Mouse (Mus musculus) hindbrain, embryonic 13.5 days (tissue): ENCODE data around the gene Nptx1. TPM values are rescaled to one million over a fixed set of nuclear protein-coding genes. Genes with fewer than 3 reads are reported as not detected.

Experiments used
- ATAC-seq: fragments of 200-750 bp; cut with Nextera tagmentation; 2 replicates; pipeline ENCODE4 v1.8.0; 2017; ENCODE audit warnings: moderate TSS enrichment; ENCODE audit not compliant: low FRiP score
- H3K27ac ChIP-seq: fragments of 300-500 bp; sonication (generic); 2 replicates; pipeline ENCODE4 v1.5.1; 2015; ENCODE audit warnings: inconsistent platforms, mild to moderate bottlenecking, moderate library complexity
- H3K27me3 ChIP-seq: fragments of 300-500 bp; sonication (generic); 2 replicates; pipeline ENCODE4 v1.6.1; 2015; ENCODE audit warnings: mild to moderate bottlenecking, inconsistent platforms
- H3K36me3 ChIP-seq: fragments of 300-500 bp; sonication (generic); 2 replicates; pipeline ENCODE4 v1.6.1; 2015; ENCODE audit warnings: mild to moderate bottlenecking, inconsistent platforms
- H3K4me1 ChIP-seq: fragments of 300-500 bp; sonication (generic); replicated peaks from 2 replicates; pipeline ENCODE4 v1.6.1; 2015; ENCODE audit warnings: inconsistent platforms
- H3K4me2 ChIP-seq: fragments of 300-500 bp; sonication (generic); 2 replicates; pipeline ENCODE4 v1.6.1; 2015; ENCODE audit warnings: inconsistent platforms, mild to moderate bottlenecking, moderate library complexity
- H3K4me3 ChIP-seq: fragments of 300-500 bp; sonication (generic); 2 replicates; pipeline ENCODE4 v1.5.1; 2015; ENCODE audit warnings: mild to moderate bottlenecking, inconsistent platforms
- H3K9ac ChIP-seq: fragments of 300-500 bp; sonication (generic); 2 replicates; pipeline ENCODE4 v1.6.1; 2015; ENCODE audit warnings: mild to moderate bottlenecking, inconsistent platforms
- H3K9me3 ChIP-seq: fragments of 300-500 bp; sonication (generic); 2 replicates; pipeline ENCODE4 v1.6.1; 2016; ENCODE audit warnings: inconsistent platforms
- WGBS: fragments of 180-500 bp; shearing (Covaris S2); methylation state at CpG from one replicate; pipeline ENCODE4 v1.1.7; 2015; 5-methylcytosine and 5-hydroxymethylcytosine counted together
- polyA plus RNA-seq: library from polyadenylated mRNA; unstranded; fragments of >200 nt; fragmentation: Nextera tagmentation; extraction: Ambion mirVana; gene quantifications from 2 replicates; pipeline ENCODE4 v1.2.1, GENCODE M21; 2015

Nptx1 gene
- polyA plus RNA-seq, 1 experiment from 2014 or later = 15.2 TPM

DNA sequence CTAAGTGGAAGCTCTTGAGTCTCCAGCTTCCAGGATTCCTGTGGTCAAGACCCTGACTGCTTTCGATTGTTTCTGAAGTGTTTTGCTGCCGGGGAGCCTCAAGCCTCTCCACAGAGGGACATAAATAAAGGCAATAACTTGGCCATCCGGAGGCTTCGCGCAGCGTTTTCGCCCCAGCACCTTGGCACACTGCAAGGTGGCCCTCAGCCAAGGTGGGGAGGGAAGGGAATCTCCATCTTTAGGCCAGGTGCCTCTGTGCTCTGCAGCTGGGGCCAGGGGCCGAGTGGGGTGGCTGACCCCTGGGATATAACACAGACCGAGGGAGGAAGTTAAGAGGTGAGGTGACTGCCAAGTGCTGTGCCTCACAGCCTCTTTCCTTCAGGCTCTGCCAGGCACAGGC is 15.6 kb upstream of the Nptx1 start:
- H3K4me1 ChIP-seq = peaks cover 54% of the 10 kb centered on the region
- H3K9me3 ChIP-seq = no peaks in the 10 kb centered on the region
- H3K4me3 ChIP-seq = no peak overlapping the region
- H3K4me2 ChIP-seq = no peak overlapping the region
- H3K36me3 ChIP-seq = no peaks in the 10 kb centered on the region
- WGBS = 68% methylated on average over 9 of the region's 9 CpGs
- H3K27ac ChIP-seq = no peak overlapping the region
- H3K9ac ChIP-seq = no peak overlapping the region
- H3K27me3 ChIP-seq = peaks cover 29% of the 10 kb centered on the region
- ATAC-seq = no peak

DNA sequence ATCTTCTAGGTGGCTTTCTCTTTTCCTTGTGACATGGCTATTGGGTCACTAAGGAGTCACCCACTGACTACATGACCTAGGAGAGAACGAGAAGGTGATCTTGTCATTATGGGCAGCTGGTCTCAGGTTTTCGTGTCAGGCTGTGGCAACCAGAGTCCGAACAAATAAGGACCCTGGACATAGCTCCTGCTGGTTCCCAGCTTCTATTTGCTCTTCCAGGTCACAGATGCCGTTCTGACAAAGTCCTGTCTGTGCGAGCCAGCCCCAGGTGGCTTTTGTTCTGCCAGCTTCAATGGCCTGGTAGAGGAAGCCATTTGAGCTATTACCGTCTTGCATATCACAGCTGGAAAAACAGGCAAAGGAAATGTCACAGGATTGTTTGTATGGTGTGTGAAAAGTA is 14.7 kb upstream of the Nptx1 start:
- Histone ChIP-seq H3K36me3 (no peaks in the 10 kb centered on the region), H3K4me3 (no peak overlapping the region), H3K9me3 (no peaks in the 10 kb centered on the region), H3K4me1 (peaks cover 63% of the 10 kb centered on the region), H3K27ac (no peak overlapping the region), H3K9ac (no peak overlapping the region), H3K27me3 (peaks cover 29% of the 10 kb centered on the region), H3K4me2 (no peak overlapping the region)
- 30% methylated on average over 6 of the region's 6 CpGs for WGBS
- ATAC-seq = no peak

DNA sequence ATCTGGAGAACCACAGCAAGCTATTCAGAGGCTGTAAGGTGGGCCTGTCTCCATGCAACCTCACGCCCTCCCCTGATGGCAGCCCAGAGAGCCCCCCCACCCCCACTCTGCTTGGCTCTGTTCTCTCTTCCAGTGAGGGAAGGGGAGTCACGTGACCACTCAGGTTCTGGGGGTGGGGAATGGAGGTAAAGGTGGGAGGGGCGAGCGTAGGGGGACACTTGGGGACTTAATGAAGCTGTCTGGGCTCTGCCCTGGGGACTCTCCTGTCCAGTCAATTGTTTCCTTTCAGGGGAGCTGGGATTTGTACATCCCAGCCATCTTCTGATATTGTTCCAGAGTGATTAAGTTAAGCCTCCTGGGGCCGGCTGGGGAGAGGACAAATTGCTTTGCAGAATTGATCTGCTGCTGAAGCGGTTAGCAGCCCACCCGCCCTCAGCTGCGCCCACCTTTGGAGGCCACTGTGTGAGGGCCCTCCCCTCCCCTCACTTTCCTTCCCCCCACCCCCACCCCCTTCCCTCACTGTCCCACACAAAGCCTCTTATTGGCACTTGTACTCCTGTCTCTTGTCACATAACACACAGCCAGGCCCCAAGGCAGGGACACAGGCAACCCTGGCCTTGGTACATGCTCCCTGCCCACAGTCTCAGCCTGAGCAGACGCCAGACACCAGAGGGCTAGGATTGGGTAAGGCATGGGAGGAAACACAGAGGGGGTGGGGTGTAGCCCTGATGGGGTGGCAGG is 11.5 kb upstream of the Nptx1 start:
- ATAC-seq = peak; percentile 85
- Histone ChIP-seq H3K9ac (peak overlapping the region; percentile 66; the same call in 1 of the 2 replicates), H3K4me3 (no peak overlapping the region), H3K4me2 (peak overlapping the region; percentile 32), H3K27me3 (peaks cover 42% of the 10 kb centered on the region), H3K4me1 (peaks cover 52% of the 10 kb centered on the region), H3K36me3 (no peaks in the 10 kb centered on the region), H3K27ac (peak overlapping the region; percentile 95), H3K9me3 (no peaks in the 10 kb centered on the region)
- WGBS = 4% methylated on average over 9 of the region's 9 CpGs

DNA sequence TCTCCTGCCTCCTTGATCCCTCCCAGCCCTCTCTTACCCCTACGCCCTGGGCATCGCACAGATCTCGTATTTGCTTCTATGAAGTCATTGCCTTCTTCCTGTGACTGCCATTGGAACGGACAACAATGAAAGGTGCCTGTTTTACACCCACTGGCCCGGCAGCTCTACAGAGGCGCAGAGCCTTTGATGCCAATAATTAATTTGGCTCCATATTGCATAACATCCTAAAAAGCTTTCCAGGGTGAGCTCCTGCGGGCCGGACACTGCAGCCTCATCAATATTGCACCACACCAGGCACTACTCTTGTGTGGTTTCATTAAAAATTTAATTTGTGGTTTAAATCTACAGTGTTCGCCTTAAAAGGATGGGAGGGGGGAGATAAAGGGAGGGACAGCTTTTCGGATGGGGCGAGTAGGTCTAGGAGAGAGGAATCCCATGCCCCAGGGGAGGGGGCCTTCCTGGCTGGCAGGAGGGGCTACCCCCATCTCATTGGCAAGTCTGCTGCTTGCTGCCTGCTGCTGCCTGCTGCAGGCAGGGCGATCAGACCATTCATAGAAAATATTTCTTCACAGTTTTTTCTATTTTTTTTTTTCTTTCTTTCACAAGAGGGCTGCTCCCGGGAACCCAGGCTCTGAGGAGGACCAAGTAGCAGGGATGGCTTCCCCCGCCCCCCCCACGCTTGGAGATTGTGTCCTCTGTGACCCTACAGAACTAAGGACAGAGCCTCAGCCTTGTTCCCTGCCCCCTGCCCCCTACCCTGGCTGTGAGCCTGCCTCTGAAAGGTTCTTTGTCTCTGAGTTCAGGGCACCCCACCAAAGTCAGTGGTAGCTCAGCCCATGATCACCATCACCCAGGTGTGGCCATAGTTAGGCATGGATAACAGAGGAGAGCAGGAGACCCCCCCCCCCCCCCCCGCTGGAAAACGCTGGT is 10.7 kb upstream of the Nptx1 start:
- H3K27ac ChIP-seq = peak overlapping the region; percentile 95

DNA sequence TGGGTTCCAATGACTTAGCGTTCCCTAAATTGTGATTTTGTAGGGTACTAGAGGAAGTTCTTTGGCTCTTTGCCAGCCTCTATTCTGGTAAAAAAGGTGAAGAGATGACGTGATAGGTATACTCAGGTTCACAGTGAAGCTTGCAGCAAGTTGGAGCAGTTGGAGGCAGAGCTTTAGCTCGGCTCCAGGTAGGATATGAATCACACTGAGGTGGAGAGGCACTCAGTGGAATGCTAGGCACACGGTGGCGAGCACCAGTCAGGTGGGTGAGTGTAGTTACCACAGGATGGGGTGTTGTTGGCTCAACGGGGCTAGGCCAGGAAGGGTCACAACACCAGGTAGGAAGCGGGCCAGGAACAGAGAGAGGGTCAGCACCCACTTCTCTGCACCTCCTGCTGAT is 7.6 kb upstream of the Nptx1 start:
- Histone ChIP-seq H3K9ac (no peak overlapping the region), H3K4me3 (no peak overlapping the region), H3K36me3 (no peaks in the 10 kb centered on the region), H3K4me2 (no peak overlapping the region), H3K27ac (no peak overlapping the region), H3K27me3 (peaks cover 50% of the 10 kb centered on the region), H3K4me1 (peaks cover 65% of the 10 kb centered on the region), H3K9me3 (no peaks in the 10 kb centered on the region)
- 89% methylated on average over 7 of the region's 7 CpGs for WGBS
- no peak for ATAC-seq

More for the DNA sequence above, 10.7 kb upstream of the Nptx1 start:
- Histone ChIP-seq H3K4me1 (peaks cover 47% of the 10 kb centered on the region), H3K4me3 (no peak overlapping the region), H3K4me2 (peak overlapping the region; percentile 32), H3K9ac (peak overlapping the region; percentile 66), H3K27me3 (peaks cover 37% of the 10 kb centered on the region), H3K9me3 (no peaks in the 10 kb centered on the region), H3K36me3 (no peaks in the 10 kb centered on the region)
- 13% methylated on average over 15 of the region's 17 CpGs for WGBS
- ATAC-seq = peak; percentile 42

DNA sequence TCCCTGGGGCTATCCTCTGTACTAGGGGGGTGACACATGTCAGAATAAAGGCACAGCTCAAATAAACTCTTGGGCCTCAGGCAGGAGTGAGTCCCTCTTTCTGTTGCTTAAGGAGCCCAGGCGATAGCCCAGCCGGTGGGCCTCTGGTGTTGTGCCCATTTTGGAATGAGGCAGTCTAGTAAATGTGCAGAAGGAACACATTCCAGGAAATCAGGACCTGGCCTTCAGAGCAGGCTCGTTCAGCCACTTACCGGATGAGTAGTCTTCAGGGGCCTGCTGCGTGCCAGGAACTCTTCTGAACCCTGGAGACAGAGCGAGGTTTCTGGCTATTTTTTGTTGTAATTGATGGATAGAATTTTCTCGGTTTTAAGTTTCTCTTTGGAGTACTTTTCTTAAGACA is 7.2 kb upstream of the Nptx1 start:
- no peak overlapping the region for H3K27ac ChIP-seq
- no peak overlapping the region for H3K4me3 ChIP-seq
- no peaks in the 10 kb centered on the region for H3K36me3 ChIP-seq
- peaks cover 50% of the 10 kb centered on the region for H3K27me3 ChIP-seq
- WGBS = 78% methylated on average over 7 of the region's 7 CpGs
- no peaks in the 10 kb centered on the region for H3K9me3 ChIP-seq
- H3K4me1 ChIP-seq = peaks cover 65% of the 10 kb centered on the region
- no peak overlapping the region for H3K4me2 ChIP-seq
- no peak for ATAC-seq
- no peak overlapping the region for H3K9ac ChIP-seq

DNA sequence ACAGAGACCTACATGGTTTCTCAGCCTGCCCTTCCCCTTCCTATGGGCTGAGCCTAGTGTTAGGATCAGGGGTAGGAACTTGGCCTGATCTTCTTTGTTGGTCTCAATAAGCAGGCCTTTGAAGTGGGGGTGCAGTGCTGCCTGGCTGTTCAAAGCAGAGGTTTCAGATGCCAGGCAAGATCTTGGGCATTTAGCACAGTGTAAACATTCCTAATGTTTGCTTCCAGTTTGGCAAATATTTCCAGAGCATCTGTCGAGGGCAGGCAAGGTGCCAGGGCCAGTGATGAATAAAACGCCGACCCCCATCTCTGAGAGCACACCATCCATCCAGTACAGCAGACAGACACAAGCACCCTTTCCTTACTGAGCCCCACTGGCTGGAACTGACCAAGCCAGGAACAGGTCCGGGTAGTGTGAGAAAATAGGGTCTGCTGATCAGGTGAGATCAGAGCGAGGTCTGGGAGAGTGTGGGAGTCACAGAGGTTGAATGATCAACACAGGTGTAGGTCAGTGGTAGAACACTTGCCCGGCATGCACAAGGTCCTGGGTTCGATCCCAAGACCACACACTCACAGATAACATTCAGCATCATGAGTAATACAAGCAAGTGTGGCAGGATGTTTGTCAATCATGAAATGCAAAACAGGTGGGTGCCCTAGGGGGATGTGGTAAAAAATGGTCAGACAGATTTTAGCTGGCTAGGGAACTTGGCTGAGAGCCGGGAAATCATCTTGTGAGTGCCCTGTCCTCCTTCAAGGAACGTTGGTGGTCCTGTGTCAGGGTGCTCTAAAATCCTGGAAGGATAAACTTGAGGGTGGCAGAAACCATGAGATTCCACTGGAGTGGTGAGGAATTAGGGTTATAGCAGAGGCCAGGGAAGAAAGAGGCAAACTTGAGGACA is 5.6 kb upstream of the Nptx1 start:
- Histone ChIP-seq H3K27me3 (peaks cover 65% of the 10 kb centered on the region), H3K9ac (no peak overlapping the region)

DNA sequence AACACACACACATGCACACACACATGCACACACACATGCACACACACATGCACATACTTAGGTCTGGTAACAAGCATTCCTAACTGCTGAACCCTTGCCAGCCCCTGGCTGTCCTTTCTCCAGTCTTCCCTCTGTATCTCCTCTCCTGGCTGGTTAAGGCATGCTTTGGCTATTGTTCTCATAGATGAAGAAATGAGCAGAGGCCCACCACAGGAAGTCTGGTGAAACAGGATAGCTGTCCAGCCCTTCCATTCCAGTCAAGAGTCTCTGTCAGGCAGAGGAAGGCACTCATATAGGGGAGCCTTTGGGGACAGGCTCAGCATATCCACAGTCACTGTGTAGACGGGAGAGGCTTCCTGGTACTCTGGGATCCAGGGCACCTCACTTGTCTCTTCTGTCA is 4.7 kb upstream of the Nptx1 start:
- no peak for ATAC-seq
- Histone ChIP-seq H3K4me3 (no peak overlapping the region), H3K9ac (no peak overlapping the region), H3K27me3 (peaks cover 66% of the 10 kb centered on the region), H3K27ac (no peak overlapping the region), H3K4me1 (peaks cover 63% of the 10 kb centered on the region), H3K36me3 (no peaks in the 10 kb centered on the region), H3K9me3 (no peaks in the 10 kb centered on the region), H3K4me2 (no peak overlapping the region)
- 67% methylated on average over 1 of the region's 1 CpGs for WGBS

More for the DNA sequence above, 5.6 kb upstream of the Nptx1 start:
- 69% methylated on average over 9 of the region's 9 CpGs for WGBS
- Histone ChIP-seq H3K4me3 (no peak overlapping the region), H3K27ac (no peak overlapping the region; the same call in 1 of the 2 replicates), H3K9me3 (no peaks in the 10 kb centered on the region), H3K36me3 (no peaks in the 10 kb centered on the region), H3K4me2 (no peak overlapping the region), H3K4me1 (peaks cover 65% of the 10 kb centered on the region)
- ATAC-seq = no peak

DNA sequence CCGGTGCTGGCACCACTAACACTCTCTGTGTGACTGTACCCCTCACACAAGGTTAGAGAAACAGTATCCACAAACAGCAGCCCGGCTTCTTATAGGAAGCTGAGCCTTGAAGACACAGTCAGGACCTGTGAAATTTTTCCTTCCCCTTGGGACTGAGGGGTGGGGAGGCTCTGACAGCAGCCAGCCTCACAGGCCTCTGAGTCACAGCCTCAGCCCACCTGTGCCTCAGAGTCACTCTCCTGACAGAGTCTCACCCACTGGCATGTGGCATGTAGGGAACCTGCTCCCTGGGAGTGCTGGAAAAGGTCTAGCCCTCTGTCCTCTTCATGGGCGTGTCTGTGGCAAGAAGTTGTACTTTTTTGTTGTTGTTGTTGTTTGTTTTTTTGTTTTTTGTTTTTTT is 3.9 kb upstream of the Nptx1 start:
- no peak for ATAC-seq
- 0 out of 2 replicates have a peak overlapping the region, but pooled peaks have one; percentile 20 for H3K9ac ChIP-seq
- WGBS = 36% methylated on average over 3 of the region's 3 CpGs
- H3K4me2 ChIP-seq = no peak overlapping the region
- peaks cover 68% of the 10 kb centered on the region for H3K27me3 ChIP-seq
- H3K9me3 ChIP-seq = no peaks in the 10 kb centered on the region
- H3K4me1 ChIP-seq = peaks cover 67% of the 10 kb centered on the region
- 0 out of 2 replicates have a peak overlapping the region, but pooled peaks have one; percentile 36 for H3K27ac ChIP-seq
- no peak overlapping the region for H3K4me3 ChIP-seq
- H3K36me3 ChIP-seq = no peaks in the 10 kb centered on the region

DNA sequence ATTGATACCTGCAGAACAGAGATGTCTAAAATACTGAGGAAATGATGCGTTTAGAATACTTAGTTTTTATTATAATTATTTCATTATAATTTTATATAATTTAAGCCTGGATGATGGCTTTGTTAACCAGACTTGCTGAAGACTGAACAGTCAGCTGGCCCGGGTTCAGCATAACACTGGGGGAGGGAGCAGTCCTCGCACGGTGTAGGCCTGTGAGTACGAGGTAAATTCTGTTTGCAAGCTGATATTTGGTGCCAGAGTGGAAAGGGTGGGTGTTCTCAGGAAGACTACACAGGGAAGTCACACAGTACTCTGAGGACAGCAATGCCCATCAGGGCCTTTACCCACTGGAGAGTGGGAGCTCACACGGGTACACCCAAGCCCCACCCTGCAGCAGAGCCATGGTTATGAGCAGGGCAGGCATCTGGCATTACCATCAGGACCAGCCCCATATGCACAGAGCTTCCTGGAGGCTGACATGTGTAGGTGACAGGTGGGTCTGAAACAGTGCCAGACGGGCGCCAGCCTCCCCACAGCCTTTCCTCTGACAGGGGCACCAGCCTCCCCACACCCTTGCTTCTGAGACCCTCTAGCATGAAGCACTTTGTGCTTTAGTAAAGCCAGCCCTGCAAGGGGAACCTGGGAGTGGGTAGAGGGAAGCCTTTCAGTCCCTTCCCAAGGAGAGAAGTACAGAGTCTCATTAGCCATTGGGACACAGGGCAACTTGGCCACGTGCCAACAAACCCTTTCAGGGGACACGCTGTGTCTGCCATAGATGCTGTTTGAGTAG is 3.2 kb upstream of the Nptx1 start:
- Histone ChIP-seq H3K36me3 (no peaks in the 10 kb centered on the region), H3K4me2 (0 out of 2 replicates have a peak overlapping the region, but pooled peaks have one; percentile 98), H3K4me3 (no peak overlapping the region), H3K4me1 (peaks cover 74% of the 10 kb centered on the region), H3K27ac (no peak overlapping the region), H3K9ac (peak overlapping the region; percentile 20; the same call in 1 of the 2 replicates), H3K9me3 (no peaks in the 10 kb centered on the region), H3K27me3 (peaks cover 66% of the 10 kb centered on the region)
- 0 out of 2 replicates have a peak, but pooled peaks have one; percentile 31 for ATAC-seq
- 45% methylated on average over 10 of the region's 10 CpGs for WGBS

DNA sequence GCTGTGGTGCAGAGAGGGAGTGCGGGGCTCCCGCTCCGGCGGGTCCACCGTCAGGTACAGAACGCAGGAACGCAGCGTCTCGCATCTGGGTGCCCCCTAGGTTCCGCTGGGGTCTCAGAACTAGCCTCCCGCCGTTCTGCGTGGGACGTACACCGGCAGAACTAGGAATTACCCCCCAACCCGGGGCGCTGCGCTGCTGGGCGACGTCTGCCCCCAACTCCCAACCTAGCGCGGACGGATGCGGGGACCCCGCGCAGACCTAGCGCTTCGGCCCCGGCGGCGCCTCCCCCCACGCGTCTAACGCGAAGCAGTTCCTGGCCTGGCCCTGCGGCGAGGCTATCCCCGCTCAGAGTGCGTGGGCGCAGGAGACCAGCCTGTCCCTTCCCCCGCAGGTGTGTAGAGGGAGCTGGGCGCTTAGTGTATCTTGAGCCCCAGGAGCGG is 1.8 kb upstream of the Nptx1 start:
- no peaks in the 10 kb centered on the region for H3K9me3 ChIP-seq
- ATAC-seq = no peak
- no peaks in the 10 kb centered on the region for H3K36me3 ChIP-seq
- H3K4me1 ChIP-seq = peaks cover 87% of the 10 kb centered on the region
- peak overlapping the region; percentile 79 for H3K27ac ChIP-seq
- peaks cover 71% of the 10 kb centered on the region for H3K27me3 ChIP-seq
- WGBS = 1% methylated on average over 40 of the region's 43 CpGs
- peak overlapping the region; percentile 75 for H3K4me3 ChIP-seq
- H3K4me2 ChIP-seq = peak overlapping the region; percentile 98
- H3K9ac ChIP-seq = peak overlapping the region; percentile 92
